Mouse (Mus musculus): ENCODE measurements at regions not wholly inside any gene's neighbourhood (a gene's known extent, or its start where the extent isn't known, plus 50 kb on each side); places are given as distances from the start of the nearest gene placed in this dataset.

GRCm38 (mm10) chr12:46303136-46303797 lies 515.5 kb downstream of the Nova1 start:
- TF ChIP-seq CTCF (IDR thresholded peaks at IDR 0.05): no peak
- no peak for TF ChIP-seq POLR2A (IDR thresholded peaks at IDR 0.05; ENCODE audit: insufficient read depth, low read depth, low read length)
- no peak for TF ChIP-seq EP300 (IDR thresholded peaks at IDR 0.05; ENCODE audit: insufficient read depth, low read depth, low read length)
